Mouse (Mus musculus) heart, embryonic 13.5 days (tissue): ENCODE data around the gene Zfp687. TPM values are rescaled to one million over a fixed set of nuclear protein-coding genes. Genes with fewer than 3 reads are reported as not detected.
A peak's percentile ranks its signal among the peaks of the same experiment; 100 is the strongest.

Source experiments
- ATAC-seq: fragments of 200-750 bp; cut with Nextera tagmentation; 2 replicates; pipeline ENCODE4 v1.8.0; 2017; ENCODE audit warnings: moderate TSS enrichment; ENCODE audit not compliant: insufficient number of reproducible peaks, low FRiP score, low TSS enrichment; ENCODE audit errors: extremely low read depth
- H3K27ac ChIP-seq: fragments of 300-500 bp; sonication (generic); replicated peaks from 2 replicates; pipeline ENCODE4 v1.5.1; 2015; ENCODE audit warnings: moderate library complexity, mild to moderate bottlenecking, inconsistent platforms
- H3K27me3 ChIP-seq: fragments of 300-500 bp; sonication (generic); replicated peaks from 2 replicates; pipeline ENCODE4 v1.6.1; 2015; ENCODE audit warnings: mild to moderate bottlenecking, inconsistent platforms
- H3K36me3 ChIP-seq: fragments of 300-500 bp; sonication (generic); 2 replicates; pipeline ENCODE4 v1.6.1; 2015; ENCODE audit warnings: mild to moderate bottlenecking, inconsistent platforms
- H3K4me1 ChIP-seq: fragments of 300-500 bp; sonication (generic); 2 replicates; pipeline ENCODE4 v1.6.1; 2015; ENCODE audit warnings: inconsistent platforms
- H3K4me2 ChIP-seq: fragments of 300-500 bp; sonication (generic); 2 replicates; pipeline ENCODE4 v1.6.1; 2015; ENCODE audit warnings: inconsistent platforms, mild to moderate bottlenecking, moderate library complexity
- H3K4me3 ChIP-seq: fragments of 300-500 bp; sonication (generic); 2 replicates; pipeline ENCODE4 v1.5.1; 2015; ENCODE audit warnings: moderate library complexity, mild to moderate bottlenecking, inconsistent platforms
- H3K9ac ChIP-seq: fragments of 300-500 bp; sonication (generic); 2 replicates; pipeline ENCODE4 v1.6.1; 2015; ENCODE audit warnings: inconsistent platforms, mild to moderate bottlenecking, moderate library complexity
- H3K9me3 ChIP-seq: fragments of 300-500 bp; sonication (generic); 2 replicates; pipeline ENCODE4 v1.6.1; 2016; ENCODE audit warnings: inconsistent platforms
- WGBS: fragments of 180-500 bp; shearing (Covaris S2); methylation state at CpG from one replicate; pipeline ENCODE4 v1.1.7; 2015; ENCODE audit warnings: mixed read lengths; 5-methylcytosine and 5-hydroxymethylcytosine counted together
- polyA plus RNA-seq: library from polyadenylated mRNA; unstranded; fragments of >200 nt; fragmentation: Nextera tagmentation; extraction: Ambion mirVana; gene quantifications from 2 replicates; pipeline ENCODE4 v1.2.1, GENCODE M21; 2015

Zfp687 gene
- 14.3 and 17.4 TPM in 2 replicates for polyA plus RNA-seq

DNA sequence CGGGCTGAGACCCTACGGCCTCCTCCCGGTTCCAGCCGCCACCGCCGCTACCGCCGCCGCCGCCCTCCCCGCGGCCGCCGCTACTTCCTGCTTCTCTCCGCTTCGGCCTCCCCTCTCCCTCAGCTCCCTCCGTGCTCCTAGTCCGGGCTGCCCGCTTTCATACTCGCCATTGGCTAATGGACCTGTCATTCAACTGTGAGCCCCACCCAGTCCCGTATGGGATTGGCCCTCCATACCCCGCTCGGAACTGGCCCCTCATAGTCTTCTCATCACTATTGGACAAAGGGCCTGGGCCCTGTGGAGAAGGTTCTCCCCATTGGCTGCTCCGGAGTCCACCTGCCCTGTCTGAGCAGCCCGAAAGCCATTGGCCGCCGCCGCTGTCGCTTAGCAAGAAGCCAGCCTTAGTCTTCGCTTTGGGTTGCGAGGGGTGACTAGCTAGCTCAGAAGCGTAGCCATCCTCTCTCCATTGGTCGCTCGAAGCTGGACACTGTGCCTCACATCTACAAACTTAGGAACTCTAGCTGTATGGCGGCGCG lies at the start of gene Zfp687:
Gene Zfp687 (minus strand): TSS at position 112 of the 536 bp plus-strand sequence.
- Histone ChIP-seq H3K4me3 (peak within 1 kb of the TSS; percentile 82), H3K36me3 (peaks cover 25% of the 10 kb centered on the region), H3K27ac (peak within 1 kb of the TSS; percentile 96), H3K4me2 (peak within 1 kb of the TSS; percentile 87), H3K9me3 (no peaks in the 10 kb centered on the region), H3K9ac (peak within 1 kb of the TSS; percentile 92), H3K4me1 (peaks cover 25% of the 10 kb centered on the region), H3K27me3 (no peaks in the 10 kb centered on the region)
- under 1% methylated on average over 37 of the region's 37 CpGs for WGBS
- ATAC-seq = peak; percentile 99

DNA sequence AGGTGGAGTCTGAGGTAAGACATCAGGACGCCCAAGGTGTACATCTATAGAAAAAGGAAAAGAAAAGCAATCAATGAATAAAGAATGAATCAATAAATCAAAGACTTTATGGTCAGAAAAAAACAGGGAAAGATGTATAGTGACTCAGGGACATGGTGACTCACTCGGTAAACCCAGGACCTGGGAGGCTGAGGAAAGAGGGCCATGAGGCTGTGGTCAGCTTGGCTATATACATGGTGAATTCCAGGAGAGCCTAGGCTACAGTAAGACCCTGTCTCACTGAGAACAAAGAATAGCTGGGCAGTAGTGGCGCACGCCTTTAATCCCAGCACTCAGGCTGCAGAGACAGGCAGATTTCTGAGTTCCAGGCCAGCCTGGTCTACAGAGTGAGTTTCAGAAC lies 48.5 kb upstream of the Zfp687 start:
- peaks cover 99% of the 10 kb centered on the region for H3K36me3 ChIP-seq
- H3K4me2 ChIP-seq = no peak overlapping the region
- no peak overlapping the region for H3K4me3 ChIP-seq
- no peak overlapping the region for H3K9ac ChIP-seq
- no peak for ATAC-seq
- no peak overlapping the region for H3K27ac ChIP-seq
- H3K9me3 ChIP-seq = no peaks in the 10 kb centered on the region
- peaks cover 4% of the 10 kb centered on the region; the same call in 1 of the 2 replicates for H3K4me1 ChIP-seq
- WGBS = 92% methylated on average over 4 of the region's 4 CpGs
- H3K27me3 ChIP-seq = no peaks in the 10 kb centered on the region

GRCm38 (mm10) chr3:95058078-95058477 lies 42.8 kb upstream of the Zfp687 start:
- H3K27me3 ChIP-seq = no peaks in the 10 kb centered on the region
- no peak overlapping the region for H3K27ac ChIP-seq
- H3K36me3 ChIP-seq = peaks cover 56% of the 10 kb centered on the region
- WGBS = 75% methylated on average over 8 of the region's 8 CpGs
- no peak for ATAC-seq
- no peak overlapping the region for H3K4me3 ChIP-seq
- peaks cover 32% of the 10 kb centered on the region for H3K4me1 ChIP-seq
- no peak overlapping the region for H3K4me2 ChIP-seq
- H3K9me3 ChIP-seq = no peaks in the 10 kb centered on the region
- no peak overlapping the region for H3K9ac ChIP-seq

GRCm38 (mm10) chr3:95056275-95056674 lies 41.0 kb upstream of the Zfp687 start:
- no peak; the same call in 1 of the 2 replicates for ATAC-seq
- WGBS = 59% methylated on average over 7 of the region's 7 CpGs
- H3K4me2 ChIP-seq = no peak overlapping the region

DNA sequence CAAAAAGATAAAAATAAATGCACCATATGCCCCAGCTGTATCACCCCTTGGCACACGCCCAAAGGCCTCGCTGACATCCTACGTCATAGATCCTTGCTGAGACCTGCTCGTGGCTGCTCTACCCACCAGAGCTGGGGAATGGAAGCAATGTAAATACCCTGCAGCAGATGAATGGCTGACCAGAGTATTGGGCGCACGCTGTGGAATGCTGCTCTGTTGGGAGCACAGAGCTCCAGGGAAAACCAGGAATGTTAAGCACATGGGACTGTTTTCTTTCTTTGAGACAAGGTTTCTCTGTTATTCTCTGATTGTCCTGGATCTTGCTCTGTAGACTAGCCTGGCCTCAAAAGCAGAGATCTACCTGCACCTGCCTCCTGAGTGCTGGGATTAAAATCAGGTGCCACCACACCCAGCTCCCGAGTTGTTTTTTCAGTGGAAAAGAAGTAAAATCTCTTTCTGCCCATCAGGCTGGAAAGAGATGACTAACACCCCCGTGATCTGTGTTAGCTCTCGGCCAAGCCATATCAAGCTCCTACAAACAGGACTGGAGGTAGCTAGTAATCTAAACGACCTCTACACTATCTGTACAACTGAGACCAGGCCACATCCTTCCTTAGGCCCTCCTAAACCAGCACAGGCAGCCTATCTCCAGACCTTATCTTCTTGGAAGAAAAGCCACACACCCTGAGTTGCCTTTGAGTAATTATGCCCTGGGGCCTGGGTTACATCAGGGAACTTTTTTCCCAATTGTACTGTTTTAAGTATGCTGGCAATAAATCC lies 39.4 kb upstream of the Zfp687 start:
- Histone ChIP-seq H3K4me2 (peak overlapping the region; percentile 40), H3K27ac (peak overlapping the region; percentile 85), H3K9ac (peak overlapping the region; percentile 8; the same call in 1 of the 2 replicates), H3K9me3 (no peaks in the 10 kb centered on the region), H3K27me3 (no peaks in the 10 kb centered on the region), H3K4me3 (no peak overlapping the region), H3K36me3 (peaks cover 22% of the 10 kb centered on the region), H3K4me1 (peaks cover 32% of the 10 kb centered on the region)
- ATAC-seq = peak; percentile 59
- WGBS = 8% methylated on average over 10 of the region's 10 CpGs

More at GRCm38 (mm10) chr3:95056275-95056674, 41.0 kb upstream of the Zfp687 start:
- Histone ChIP-seq H3K9ac (0 out of 2 replicates have a peak overlapping the region, but pooled peaks have one; percentile 33), H3K36me3 (peaks cover 38% of the 10 kb centered on the region), H3K27ac (peak overlapping the region; percentile 43), H3K9me3 (no peaks in the 10 kb centered on the region), H3K4me1 (peaks cover 32% of the 10 kb centered on the region), H3K27me3 (no peaks in the 10 kb centered on the region), H3K4me3 (no peak overlapping the region)

DNA sequence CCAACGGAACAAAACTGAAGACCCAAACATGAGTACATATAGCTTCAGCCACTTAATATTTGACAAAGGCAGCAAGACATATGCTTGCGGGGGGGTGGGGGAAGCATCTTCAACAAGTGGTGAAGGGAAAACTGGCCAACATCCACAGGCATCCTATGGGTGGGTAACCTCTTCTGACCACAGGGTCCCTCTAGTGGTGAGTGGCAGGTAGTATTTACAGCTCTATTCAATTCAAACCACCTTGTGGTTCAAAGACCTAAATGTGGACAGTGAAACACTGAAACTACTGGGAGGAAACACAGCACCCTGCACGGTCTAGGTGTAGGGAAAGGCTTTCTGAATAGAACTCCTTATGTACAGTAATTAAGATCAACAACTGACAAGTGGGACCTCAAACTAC lies 38.5 kb upstream of the Zfp687 start:
- no peak overlapping the region for H3K4me3 ChIP-seq
- peaks cover 12% of the 10 kb centered on the region for H3K36me3 ChIP-seq
- H3K9ac ChIP-seq = no peak overlapping the region
- H3K4me1 ChIP-seq = peaks cover 32% of the 10 kb centered on the region
- ATAC-seq = no peak
- H3K27me3 ChIP-seq = no peaks in the 10 kb centered on the region
- H3K27ac ChIP-seq = peak overlapping the region; percentile 66
- no peaks in the 10 kb centered on the region for H3K9me3 ChIP-seq
- WGBS = 43% methylated on average over 3 of the region's 3 CpGs
- H3K4me2 ChIP-seq = no peak overlapping the region

DNA sequence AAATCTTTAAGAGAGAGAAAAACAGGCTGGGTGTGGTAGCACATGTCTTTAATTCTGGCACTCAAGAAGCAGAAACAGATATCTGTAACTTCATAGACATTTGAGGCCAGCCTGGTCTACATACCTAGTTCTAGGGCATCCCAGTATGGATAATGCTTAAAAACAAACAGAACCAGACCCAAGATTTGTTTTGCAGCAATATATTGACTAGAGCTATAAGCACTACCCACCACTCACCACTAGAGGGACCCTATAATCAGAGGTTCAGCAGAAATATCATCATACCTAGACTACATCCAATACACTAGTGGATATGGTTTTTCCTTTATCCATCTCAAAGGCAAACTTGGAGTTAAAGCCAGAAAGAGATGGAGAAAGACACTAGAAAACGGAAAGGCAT lies 37.7 kb upstream of the Zfp687 start:
- Histone ChIP-seq H3K9me3 (no peaks in the 10 kb centered on the region), H3K9ac (no peak overlapping the region), H3K36me3 (peaks cover 5% of the 10 kb centered on the region), H3K27me3 (no peaks in the 10 kb centered on the region), H3K4me3 (no peak overlapping the region), H3K27ac (no peak overlapping the region), H3K4me1 (peaks cover 32% of the 10 kb centered on the region), H3K4me2 (no peak overlapping the region)
- no peak for ATAC-seq
- WGBS = 32% methylated on average over 1 of the region's 1 CpGs

DNA sequence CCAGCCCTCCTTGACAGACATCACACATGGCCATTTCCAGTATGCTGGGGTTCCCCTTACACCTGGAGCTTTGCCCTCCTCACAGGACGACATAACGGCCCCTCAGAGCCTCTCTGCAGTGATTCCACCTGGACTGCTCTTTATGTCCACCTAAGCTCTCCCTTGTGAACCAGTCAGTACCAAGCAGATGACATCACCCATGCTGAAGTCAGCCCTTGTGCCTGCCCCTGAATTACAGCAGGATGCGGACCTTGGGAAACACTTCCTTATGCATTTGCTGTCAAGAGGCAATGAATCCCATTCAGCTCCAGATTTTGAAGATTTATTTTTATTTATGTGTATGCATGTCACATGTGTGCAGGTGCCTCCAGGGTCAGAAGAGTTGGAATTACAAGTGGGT lies 32.7 kb upstream of the Zfp687 start:
- Histone ChIP-seq H3K27me3 (no peaks in the 10 kb centered on the region), H3K4me1 (peaks cover 1% of the 10 kb centered on the region), H3K9ac (no peak overlapping the region), H3K36me3 (no peaks in the 10 kb centered on the region), H3K27ac (no peak overlapping the region), H3K4me2 (no peak overlapping the region), H3K4me3 (no peak overlapping the region), H3K9me3 (no peaks in the 10 kb centered on the region)
- no peak; the same call in 1 of the 2 replicates for ATAC-seq
- 69% methylated on average over 3 of the region's 3 CpGs for WGBS

- WGBS = 73% methylated on average over 11 of the region's 11 CpGs
- Histone ChIP-seq H3K27ac (no peak overlapping the region), H3K4me1 (peaks cover 8% of the 10 kb centered on the region), H3K36me3 (no peaks in the 10 kb centered on the region), H3K9me3 (no peaks in the 10 kb centered on the region), H3K4me2 (no peak overlapping the region), H3K27me3 (no peaks in the 10 kb centered on the region), H3K4me3 (no peak overlapping the region), H3K9ac (no peak overlapping the region)
- ATAC-seq = no peak
Observed at GRCm38 (mm10) chr3:95046462-95047057, 31.3 kb upstream of the Zfp687 start.

DNA sequence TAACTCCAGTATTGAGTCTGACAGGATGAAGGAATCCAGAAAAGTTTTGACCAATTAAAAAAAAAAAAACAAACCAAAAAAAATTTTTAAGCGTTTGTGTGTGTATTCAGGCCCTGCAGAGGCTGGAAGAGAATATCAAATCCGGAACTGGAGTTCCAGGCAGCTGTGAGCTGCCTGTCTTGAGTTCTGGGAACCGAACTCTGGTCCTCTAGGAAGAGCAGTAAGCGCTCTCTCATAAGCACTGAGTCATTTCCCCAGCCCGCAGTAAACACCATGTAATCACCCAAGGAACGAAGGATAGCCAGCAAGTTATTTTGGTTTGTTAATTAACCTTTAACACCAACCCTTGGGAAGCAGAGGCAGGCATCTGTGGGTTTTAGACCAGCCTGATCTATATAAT lies 28.0 kb upstream of the Zfp687 start:
- Histone ChIP-seq H3K27me3 (no peaks in the 10 kb centered on the region), H3K4me2 (no peak overlapping the region; the same call in 1 of the 2 replicates)
- 71% methylated on average over 6 of the region's 6 CpGs for WGBS

GRCm38 (mm10) chr3:95042838-95043229 lies 27.6 kb upstream of the Zfp687 start:
- 28% methylated on average over 7 of the region's 7 CpGs for WGBS
- no peaks in the 10 kb centered on the region for H3K9me3 ChIP-seq
- H3K4me3 ChIP-seq = peak overlapping the region; percentile 89
- H3K9ac ChIP-seq = peak overlapping the region; percentile 96
- ATAC-seq = no peak
- H3K27me3 ChIP-seq = no peaks in the 10 kb centered on the region
- peak overlapping the region; percentile 74 for H3K27ac ChIP-seq
- H3K4me1 ChIP-seq = peaks cover 13% of the 10 kb centered on the region
- H3K36me3 ChIP-seq = peaks cover 20% of the 10 kb centered on the region
- H3K4me2 ChIP-seq = peak overlapping the region; percentile 77

More for the DNA sequence above, 28.0 kb upstream of the Zfp687 start:
- no peak for ATAC-seq
- Histone ChIP-seq H3K9me3 (no peaks in the 10 kb centered on the region), H3K9ac (no peak overlapping the region), H3K27ac (no peak overlapping the region), H3K4me1 (peaks cover 13% of the 10 kb centered on the region), H3K36me3 (peaks cover 15% of the 10 kb centered on the region), H3K4me3 (no peak overlapping the region; the same call in 1 of the 2 replicates)
